Mouse (Mus musculus) cerebellum, adult 2 months (tissue): ENCODE results near the gene Psap.

ENCODE experiments used
- CTCF ChIP-seq: fragments of 200-500 bp; IDR thresholded peaks from 2 replicates; pipeline ENCODE4 v1.5.1; 2011; ENCODE audit warnings: low read depth, mild to moderate bottlenecking, control low read depth, low read length, moderate library complexity, borderline replicate concordance; ENCODE audit not compliant: insufficient read depth
- POLR2A ChIP-seq: fragments of 200-500 bp; IDR thresholded peaks from 2 replicates; pipeline ENCODE4 v1.6.1; 2011; ENCODE audit warnings: low read length, control low read depth, borderline replicate concordance; ENCODE audit not compliant: insufficient read depth

- TF ChIP-seq CTCF (no peak), POLR2A (no peak)
These were observed 49.8 kb upstream of the Psap start for GRCm38 (mm10) chr10:60227666-60228065.
